ENCODE assay signal across 10 mouse cellular contexts in genomic region chr13:17185253-17185652, GRCm38 (mm10).
DNase-seq lines count a peak whose midpoint lies in the region; ATAC-seq lines count a peak whose summit lies in the region.
"Had no signal": no experiment of that assay in that cellular context is flagged by ENCODE, and none has a peak within 500 bp of the region (broad histone marks: within the 10 kb centered on the region; RNA-seq: fewer than 3 reads in every experiment).

No protein-coding gene starts in this region.

- H3K4me2 ChIP-seq in stomach, embryonic 16.5 days (ENCODE audit: low read depth, low read length), result no peak overlapping the region

- no peaks in the 10 kb centered on the region for H3K9me3 ChIP-seq in stomach, embryonic 16.5 days (replicated peaks; ENCODE audit: control insufficient read depth, low read length)

- no peak overlapping the region for H3K27ac ChIP-seq in stomach, embryonic 16.5 days (ENCODE audit: low read length)
- H3K27ac ChIP-seq: gastrocnemius, adult 2 months; layer of hippocampus, adult 2 months had no signal

- H3K36me3 ChIP-seq in stomach, embryonic 16.5 days (ENCODE audit: control insufficient read depth, insufficient read depth, low read length), result no peaks in the 10 kb centered on the region

- no peaks in the 10 kb centered on the region for H3K27me3 ChIP-seq in stomach, embryonic 16.5 days (ENCODE audit: control insufficient read depth, insufficient read depth, low read length)

- peak; percentile 34 for DNase-seq in kidney, adult 9 months
- DNase-seq in kidney, adult 11 months, result no peak
- peak; percentile 70 for DNase-seq in embryo, embryonic 10 days (ENCODE audit: low spot score)
- peak; percentile 37 to 59 for DNase-seq in kidney, postnatal 4 days
- DNase-seq in right cerebral cortex, adult 2 months (ENCODE audit: low spot score in 2 of 2), result no peak
- no peak for DNase-seq in adrenal gland, postnatal 4 days (ENCODE audit: low spot score in 2 of 2)
- no peak for DNase-seq in retina, postnatal 1 day
- DNase-seq: gastrocnemius, adult 2 months had no signal

- peak; percentile 62; the same call in 1 of the 2 replicates for ATAC-seq in stomach, embryonic 16.5 days (ENCODE audit: insufficient read depth, low FRiP score)

- WGBS in stomach, embryonic 16.5 days, result 19% methylated on average over 8 of the region's 8 CpGs

- 0 out of 2 replicates have a peak, but pooled peaks cover 3% of the 10 kb centered on the region for H3K4me1 ChIP-seq in stomach, embryonic 16.5 days (ENCODE audit: control insufficient read depth, insufficient read depth, low read length)

- no peak overlapping the region for H3K9ac ChIP-seq in stomach, embryonic 16.5 days (ENCODE audit: low read length)

- no peak overlapping the region for H3K4me3 ChIP-seq in stomach, embryonic 16.5 days (replicated peaks; ENCODE audit: low read length)
- H3K4me3 ChIP-seq: gastrocnemius, adult 2 months; layer of hippocampus, adult 2 months had no signal

Comparison
In these comparisons a context has a peak if more than half of its experiments do, and no peak if none do; other contexts are left out.
1. DNase-seq: peak in kidney, adult 9 months (single experiment), embryo, embryonic 10 days (single experiment) and kidney, postnatal 4 days (2 of 2); none in kidney, adult 11 months (single experiment), right cerebral cortex, adult 2 months (0 of 2), adrenal gland, postnatal 4 days (0 of 2) and retina, postnatal 1 day (single experiment).